Mouse (Mus musculus) intestine, embryonic 14.5 days (tissue): ENCODE measurements around the gene Fhit. TPM values are rescaled to one million over a fixed set of nuclear protein-coding genes. Genes with fewer than 3 reads are reported as not detected.
"Not testable (repeated sequence)": the region's sequence is repeated elsewhere in the genome, so short reads cannot be mapped to it uniquely, and the experiment has no call there.

Experiments used
- ATAC-seq: fragments of 200-750 bp; cut with Nextera tagmentation; replicated peaks from 2 replicates; pipeline ENCODE4 v1.8.0; 2017; ENCODE audit warnings: low read depth, moderate number of reproducible peaks, moderate TSS enrichment, moderate library complexity; ENCODE audit not compliant: low FRiP score, low TSS enrichment
- DNase-seq: peaks from one replicate; pipeline ENCODE4 v3.0.0-alpha.2; 2018; ENCODE audit warnings: low spot score
- H3K27ac ChIP-seq: fragments of 300-500 bp; sonication (generic); 2 replicates; pipeline ENCODE4 v1.5.1; 2014; ENCODE audit warnings: low read depth, mild to moderate bottlenecking, control low read depth
- H3K27me3 ChIP-seq: fragments of 300-500 bp; sonication (generic); replicated peaks from 2 replicates; pipeline ENCODE4 v1.6.1; 2014; ENCODE audit warnings: low read length, control low read depth; ENCODE audit not compliant: control insufficient read depth, insufficient read depth
- H3K36me3 ChIP-seq: fragments of 300-500 bp; sonication (generic); 2 replicates; pipeline ENCODE4 v1.6.1; 2014; ENCODE audit warnings: low read length, control low read depth; ENCODE audit not compliant: control insufficient read depth, insufficient read depth
- H3K4me1 ChIP-seq: fragments of 300-500 bp; sonication (generic); replicated peaks from 2 replicates; pipeline ENCODE4 v1.6.1; 2014; ENCODE audit warnings: low read length, control low read depth, mixed read lengths; ENCODE audit not compliant: control insufficient read depth, insufficient read depth
- H3K4me2 ChIP-seq: fragments of 300-500 bp; sonication (generic); 2 replicates; pipeline ENCODE4 v1.6.1; 2014; ENCODE audit warnings: low read length
- H3K4me3 ChIP-seq: fragments of 300-500 bp; sonication (generic); 2 replicates; pipeline ENCODE4 v1.5.1; 2014; ENCODE audit warnings: low read depth, low read length, control low read depth, mixed read lengths
- H3K9ac ChIP-seq: fragments of 300-500 bp; sonication (generic); 2 replicates; pipeline ENCODE4 v1.6.1; 2014; ENCODE audit warnings: mild to moderate bottlenecking, low read length
- H3K9me3 ChIP-seq: fragments of 300-500 bp; sonication (generic); 2 replicates; pipeline ENCODE4 v1.6.1; 2016; ENCODE audit warnings: low read length, control low read depth; ENCODE audit not compliant: control insufficient read depth
- WGBS: fragments of 180-500 bp; shearing (Covaris S2); extraction: QIAGEN DNeasy Blood & Tissue Kit; methylation state at CpG from one replicate; pipeline ENCODE4 v1.1.7; 2014; 5-methylcytosine and 5-hydroxymethylcytosine counted together
- polyA plus RNA-seq: library from polyadenylated mRNA; unstranded; fragments of >200 nt; fragmentation: Nextera tagmentation; extraction: Ambion mirVana; gene quantifications from 2 replicates; pipeline ENCODE4 v1.2.1, GENCODE M21; 2014

Gene Fhit
- polyA plus RNA-seq, 1 experiment from 2014 or later = 15.6 TPM

GRCm38 (mm10) chr14:11039503-11040300, 122.1 kb downstream of the Fhit start:
- not testable (repeated sequence) for ATAC-seq, H3K27me3 ChIP-seq, H3K9me3 ChIP-seq, H3K4me3 ChIP-seq, H3K4me2 ChIP-seq, H3K27ac ChIP-seq, H3K4me1 ChIP-seq, H3K36me3 ChIP-seq, H3K9ac ChIP-seq, DNase-seq
- 73% methylated on average over 8 of the region's 8 CpGs for WGBS

DNA sequence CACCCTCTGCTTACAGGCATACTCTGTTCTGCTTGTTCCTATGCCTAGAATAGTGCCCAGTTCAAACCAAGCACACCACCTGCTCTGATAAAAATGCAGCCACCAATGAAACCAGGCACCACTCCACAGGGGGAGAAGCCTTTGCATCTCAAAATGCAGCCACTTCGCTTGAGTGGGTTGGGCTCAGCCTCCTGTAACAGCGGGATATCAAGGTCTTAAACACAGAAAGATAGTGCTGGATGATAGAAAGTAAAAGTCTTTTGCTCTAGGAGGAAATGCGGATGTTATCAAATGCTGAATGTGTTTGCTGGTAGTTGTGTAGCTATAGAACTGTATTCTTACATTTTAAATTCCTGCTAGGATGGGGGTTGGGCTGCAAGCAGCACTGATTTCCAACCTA, 140.4 kb downstream of the Fhit start:
- Histone ChIP-seq H3K27ac (no peak overlapping the region), H3K9me3 (no peaks in the 10 kb centered on the region), H3K4me3 (no peak overlapping the region), H3K36me3 (no peaks in the 10 kb centered on the region), H3K4me2 (no peak overlapping the region), H3K4me1 (no peaks in the 10 kb centered on the region), H3K9ac (no peak overlapping the region), H3K27me3 (no peaks in the 10 kb centered on the region)
- 37% methylated on average over 3 of the region's 3 CpGs for WGBS
- ATAC-seq (no peak), DNase-seq (no peak)

GRCm38 (mm10) chr14:10978651-10979050, 183.2 kb downstream of the Fhit start:
- no peak for ATAC-seq
- Histone ChIP-seq H3K27me3 (no peaks in the 10 kb centered on the region), H3K36me3 (no peaks in the 10 kb centered on the region), H3K4me2 (no peak overlapping the region), H3K9me3 (no peaks in the 10 kb centered on the region), H3K9ac (no peak overlapping the region), H3K4me3 (no peak overlapping the region), H3K4me1 (no peaks in the 10 kb centered on the region), H3K27ac (no peak overlapping the region)
- 91% methylated on average over 3 of the region's 3 CpGs for WGBS
- DNase-seq = no peak

- DNase-seq = no peak
- Histone ChIP-seq H3K36me3 (no peaks in the 10 kb centered on the region), H3K27me3 (no peaks in the 10 kb centered on the region), H3K27ac (no peak overlapping the region), H3K4me1 (no peaks in the 10 kb centered on the region), H3K9ac (no peak overlapping the region), H3K9me3 (no peaks in the 10 kb centered on the region), H3K4me3 (no peak overlapping the region), H3K4me2 (no peak overlapping the region)
- ATAC-seq = no peak
- 82% methylated on average over 1 of the region's 1 CpGs for WGBS
Measured at GRCm38 (mm10) chr14:10941647-10942046, 220.2 kb downstream of the Fhit start.

GRCm38 (mm10) chr14:10933667-10934066, 228.2 kb downstream of the Fhit start:
- Histone ChIP-seq H3K27ac (no peak overlapping the region), H3K4me2 (no peak overlapping the region), H3K4me3 (no peak overlapping the region), H3K9me3 (no peaks in the 10 kb centered on the region), H3K9ac (no peak overlapping the region), H3K36me3 (no peaks in the 10 kb centered on the region), H3K4me1 (no peaks in the 10 kb centered on the region), H3K27me3 (no peaks in the 10 kb centered on the region)
- WGBS = 45% methylated on average over 3 of the region's 3 CpGs
- ATAC-seq (no peak), DNase-seq (no peak)

GRCm38 (mm10) chr14:10917893-10918803, 243.7 kb downstream of the Fhit start:
- WGBS = 78% methylated on average over 7 of the region's 7 CpGs
- Histone ChIP-seq H3K27me3 (no peaks in the 10 kb centered on the region), H3K27ac (no peak overlapping the region), H3K4me3 (no peak overlapping the region), H3K4me2 (no peak overlapping the region), H3K4me1 (no peaks in the 10 kb centered on the region), H3K9ac (no peak overlapping the region), H3K36me3 (no peaks in the 10 kb centered on the region), H3K9me3 (no peaks in the 10 kb centered on the region)
- DNase-seq (no peak), ATAC-seq (no peak)

DNA sequence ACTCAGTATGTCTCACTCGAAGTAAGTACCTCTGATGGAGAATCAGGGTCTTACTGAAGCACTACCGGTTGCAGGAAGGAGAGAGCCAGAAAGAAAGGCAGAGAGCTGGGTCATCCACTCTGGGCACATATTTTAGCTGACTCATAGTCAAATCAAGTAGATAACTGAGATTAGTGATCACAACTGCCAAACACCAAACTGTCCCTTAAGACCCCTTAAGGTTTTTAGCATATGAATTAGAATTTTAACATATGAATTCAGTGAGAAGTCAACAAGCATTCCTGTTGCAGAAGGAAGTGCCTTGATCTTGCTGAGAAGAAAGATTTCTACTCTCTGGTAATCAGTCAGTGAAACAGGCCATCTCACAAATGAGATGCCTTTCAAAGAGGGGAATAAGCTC, 253.8 kb downstream of the Fhit start:
- no peak for ATAC-seq
- 72% methylated on average over 2 of the region's 2 CpGs for WGBS
- H3K4me1 ChIP-seq = no peaks in the 10 kb centered on the region

DNA sequence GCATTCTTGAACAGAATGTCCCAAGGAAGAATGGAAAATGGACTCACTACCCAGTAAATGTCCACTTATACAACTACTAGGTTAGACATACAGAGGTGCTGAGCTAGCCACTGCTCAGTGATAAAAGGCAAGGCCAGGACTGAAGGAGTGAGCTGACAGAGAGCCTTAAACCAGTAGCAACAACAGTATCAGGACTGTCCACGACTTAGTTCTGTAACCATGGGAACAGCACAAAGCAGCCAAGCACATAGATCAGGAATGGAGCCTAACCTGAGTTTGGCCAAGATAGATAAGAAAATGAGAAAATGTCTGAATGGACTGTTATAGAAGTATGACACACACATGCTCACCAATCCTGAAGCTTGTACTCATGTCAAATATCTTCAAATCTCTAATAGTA, 279.1 kb downstream of the Fhit start:
- no peaks in the 10 kb centered on the region for H3K36me3 ChIP-seq
- WGBS = 37% methylated on average over 1 of the region's 1 CpGs
- no peak for ATAC-seq

More for the DNA sequence above, 253.8 kb downstream of the Fhit start:
- no peaks in the 10 kb centered on the region for H3K36me3 ChIP-seq
- no peaks in the 10 kb centered on the region for H3K27me3 ChIP-seq
- H3K27ac ChIP-seq = no peak overlapping the region
- H3K9me3 ChIP-seq = no peaks in the 10 kb centered on the region
- DNase-seq = no peak
- H3K4me3 ChIP-seq = no peak overlapping the region
- H3K4me2 ChIP-seq = no peak overlapping the region
- H3K9ac ChIP-seq = no peak overlapping the region

More for the DNA sequence above, 279.1 kb downstream of the Fhit start:
- no peak overlapping the region for H3K9ac ChIP-seq
- H3K4me2 ChIP-seq = no peak overlapping the region
- no peaks in the 10 kb centered on the region for H3K4me1 ChIP-seq
- no peaks in the 10 kb centered on the region for H3K27me3 ChIP-seq
- no peak for DNase-seq
- H3K27ac ChIP-seq = no peak overlapping the region
- no peaks in the 10 kb centered on the region for H3K9me3 ChIP-seq
- H3K4me3 ChIP-seq = no peak overlapping the region
